Mouse (Mus musculus) inflammation-experienced regulatory T-cells, adult 6 months (primary cell): Measurements from ENCODE around the gene Olfr514. TPM values are rescaled to one million over a fixed set of nuclear protein-coding genes. Genes with fewer than 3 reads are reported as not detected.

Experiments used
- ATAC-seq: one replicate; pipeline ENCODE4 v1.8.0; 2017
- polyA plus RNA-seq, 3 experiments: library from polyadenylated mRNA; unstranded; fragments of 100-300 nt; shearing (Covaris generic); gene quantifications; one replicate each; pipeline ENCODE4 v1.2.1; 2017

Gene Olfr514
- polyA plus RNA-seq: not detected

- no peak for ATAC-seq
Measured at GRCm38 (mm10) chr7:108825897-108826296, at the start of gene Olfr514. Gene Olfr514 (minus strand): TSS chr7:108825997.

- ATAC-seq: no peak
Measured at GRCm38 (mm10) chr7:108872279-108872678, 46.5 kb upstream of the Olfr514 start, which contains the start of gene Olfr517. Gene Olfr517 (minus strand): TSS chr7:108872379.

GRCm38 (mm10) chr7:108850429-108850828 is 24.6 kb upstream of the Olfr514 start, which contains the start of gene Olfr516:
Gene Olfr516 (minus strand): TSS chr7:108850529.
- ATAC-seq: no peak

GRCm38 (mm10) chr7:108814593-108815215 is 11.1 kb downstream of the Olfr514 start:
- ATAC-seq: peak; percentile 56

GRCm38 (mm10) chr7:108797205-108797933 is 28.4 kb downstream of the Olfr514 start:
- ATAC-seq: no peak

Other genes starting within 250 kb of the Olfr514 start
- gene Olfr506, start 215.2 kb downstream of the Olfr514 start, polyA plus RNA-seq: not detected
- gene Olfr507, start 204.2 kb downstream of the Olfr514 start, polyA plus RNA-seq: not detected
- gene Olfr508, start 196.0 kb downstream of the Olfr514 start, polyA plus RNA-seq: not detected
- gene Olfr509, start 174.1 kb downstream of the Olfr514 start, polyA plus RNA-seq: not detected
- gene Olfr510, start 159.6 kb downstream of the Olfr514 start, polyA plus RNA-seq: not detected
- not detected for gene Olfr512, start 112.7 kb downstream of the Olfr514 start, polyA plus RNA-seq
- not detected for gene Olfr513, start 75.0 kb downstream of the Olfr514 start, polyA plus RNA-seq
- gene Olfr516, start 24.5 kb upstream of the Olfr514 start, polyA plus RNA-seq: not detected
- not detected for gene Olfr517, start 46.4 kb upstream of the Olfr514 start, polyA plus RNA-seq
- not detected for gene Olfr518, start 59.0 kb upstream of the Olfr514 start, polyA plus RNA-seq
- not detected for gene Olfr519, start 68.4 kb upstream of the Olfr514 start, polyA plus RNA-seq
- gene Nlrp10, start 104.2 kb upstream of the Olfr514 start, polyA plus RNA-seq: under 1 TPM in 1 of 3 experiments, not detected in 2; 0.17 TPM
- 10 to 100 TPM; 29.7 to 43.3 (median 34.1) TPM for gene Eif3f, start 108.4 kb upstream of the Olfr514 start, polyA plus RNA-seq
- gene Tub, start 124.3 kb upstream of the Olfr514 start, polyA plus RNA-seq: under 1 TPM; 0.26 to 0.55 (median 0.52) TPM